Mouse (Mus musculus): ENCODE data around the gene Osbpl6.

GRCm38 (mm10) chr2:76421411-76421924, 15.2 kb downstream of the Osbpl6 start:
- TF ChIP-seq GATA1 (IDR thresholded peaks at IDR 0.05; ENCODE audit: borderline replicate concordance, low read length), result no peak
- TF ChIP-seq CTCF (IDR thresholded peaks at IDR 0.05; ENCODE audit: low read depth, low read length), result no peak
- TF ChIP-seq TAL1 (conservative IDR thresholded peaks at IDR 0.05; ENCODE audit: low read depth, low read length), result no peak
- TF ChIP-seq POLR2AphosphoS5 (IDR thresholded peaks at IDR 0.05; ENCODE audit: insufficient replicate concordance, low read depth, low read length), result no peak
